Mouse (Mus musculus): Measurements from ENCODE around the gene Slc41a3.

The Slc41a3 gene

DNA sequence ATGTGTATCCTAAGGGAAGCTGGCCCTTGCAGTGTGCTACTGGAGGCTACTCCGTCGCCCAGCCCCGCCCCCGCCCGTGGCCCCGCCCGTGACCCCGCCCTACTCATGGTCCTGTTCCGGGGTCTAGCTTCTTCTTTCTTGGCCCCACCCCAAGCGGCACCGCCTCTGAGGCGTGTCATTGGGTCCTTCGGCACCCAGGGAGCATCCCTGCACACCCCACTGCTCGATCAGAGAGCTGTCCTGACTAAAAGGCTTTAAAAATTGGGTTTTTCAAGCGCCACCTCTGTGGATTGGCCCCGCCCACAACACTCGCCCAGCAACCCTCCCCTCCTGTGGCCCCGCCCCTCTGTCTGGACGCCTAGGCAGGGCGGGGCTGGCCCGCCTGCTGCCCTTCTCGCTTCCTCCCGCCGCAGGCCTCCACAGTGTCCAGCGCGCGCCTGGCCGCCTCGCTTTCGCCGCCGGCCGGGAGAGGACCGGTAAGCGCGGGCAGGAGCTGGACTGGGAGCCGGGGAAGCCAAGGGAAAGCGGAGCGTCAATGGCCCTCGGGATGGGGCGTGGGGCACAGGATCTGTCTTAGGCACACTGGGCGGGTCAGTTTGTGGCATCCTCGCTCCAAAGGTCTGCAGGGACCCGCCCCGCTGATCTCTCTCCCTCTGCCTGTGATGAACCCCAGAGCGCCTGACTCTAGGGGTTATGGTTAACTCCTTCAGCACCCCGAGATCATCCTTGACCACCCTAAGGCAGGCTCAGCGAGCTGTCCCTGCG lies at the start of gene Slc41a3:
Gene Slc41a3 (plus strand): TSS at position 193 of the 765 bp plus-strand sequence.
- DNase-seq = peak; percentile 86 to 90

DNA sequence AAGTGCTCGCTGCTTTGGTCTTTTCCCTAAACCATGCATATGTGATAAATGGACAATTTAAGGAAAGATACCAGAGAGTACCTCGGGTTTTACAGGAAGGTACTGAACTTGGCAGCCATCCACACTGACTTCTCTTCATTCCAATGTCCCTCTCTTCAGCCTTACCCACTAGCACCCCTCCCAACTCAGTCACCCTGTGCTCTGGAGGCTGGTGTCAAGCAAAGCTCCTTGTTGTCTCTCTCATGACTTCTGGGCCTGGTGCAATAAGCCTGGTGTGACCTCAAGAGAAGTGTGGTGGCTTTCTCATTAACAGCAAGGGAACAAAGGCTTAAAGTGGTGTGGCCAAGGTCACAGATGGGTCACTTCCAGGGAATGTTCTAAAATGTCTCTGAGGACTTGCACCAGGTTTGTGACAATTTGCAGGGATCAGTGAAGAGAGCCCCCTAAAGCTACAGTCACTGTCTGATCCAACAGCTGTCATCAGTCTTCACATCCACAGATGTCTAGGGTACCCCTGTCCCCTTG lies 47.9 kb upstream of the Slc41a3 start:
- DNase-seq = no peak

DNA sequence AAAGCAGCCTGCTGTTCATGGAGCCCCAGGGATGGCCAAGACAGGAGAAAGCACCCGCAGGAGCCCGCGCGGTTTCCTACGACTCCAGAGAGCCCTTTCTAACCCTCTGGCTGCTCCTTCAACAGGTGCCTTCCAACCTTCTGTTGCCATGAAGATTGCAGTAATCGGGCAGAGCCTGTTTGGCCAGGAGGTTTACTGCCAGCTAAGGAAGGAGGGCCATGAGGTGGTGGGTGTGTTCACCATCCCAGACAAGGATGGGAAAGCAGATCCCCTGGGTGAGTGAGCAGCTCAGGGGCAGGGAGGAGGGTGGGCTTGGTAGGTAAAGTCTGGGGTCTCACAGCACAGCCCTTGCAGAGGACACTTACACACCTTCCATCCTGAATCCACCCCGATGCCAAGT lies 47.4 kb upstream of the Slc41a3 start:
- no peak for DNase-seq

DNA sequence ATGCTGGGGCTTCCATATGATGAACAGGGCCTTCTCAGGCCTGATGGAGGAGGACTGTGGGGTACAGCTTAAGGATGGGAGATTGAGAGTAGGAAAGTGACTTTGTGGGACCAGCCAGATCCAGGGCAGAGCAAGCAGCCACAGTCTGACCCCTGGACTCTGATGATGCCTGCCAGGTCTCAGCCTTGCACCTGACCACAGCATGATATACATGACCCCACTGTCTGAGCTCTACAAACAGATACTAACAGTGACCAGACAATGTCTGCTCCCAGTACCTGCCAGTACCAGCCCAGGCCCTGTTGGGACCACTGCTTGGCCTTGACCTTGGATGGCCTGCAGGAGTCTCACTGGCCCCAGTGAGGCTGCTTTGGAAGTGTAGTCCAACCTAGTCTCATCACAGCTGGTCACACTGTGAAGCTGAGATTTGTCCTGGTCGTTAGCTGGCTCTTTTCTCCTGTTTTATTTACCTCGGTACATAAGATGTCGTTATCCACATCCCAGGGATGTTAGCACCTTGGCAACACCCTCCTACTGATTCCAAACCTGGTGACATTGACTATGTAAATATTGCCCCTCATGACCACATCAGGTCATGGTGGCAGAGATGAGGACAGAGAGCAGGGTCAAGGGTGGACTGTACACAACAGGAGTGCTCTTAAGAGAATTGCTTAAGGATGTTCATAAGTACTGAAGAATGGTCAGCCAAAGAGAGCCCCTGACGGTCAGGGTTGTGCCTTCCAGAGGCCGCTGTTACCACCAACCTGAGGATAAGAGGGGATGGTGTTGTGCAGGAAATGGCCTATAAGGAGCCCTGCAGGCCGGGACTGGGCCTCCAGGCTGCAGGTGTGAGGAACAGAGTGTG lies 46.5 kb upstream of the Slc41a3 start:
- DNase-seq = no peak

DNA sequence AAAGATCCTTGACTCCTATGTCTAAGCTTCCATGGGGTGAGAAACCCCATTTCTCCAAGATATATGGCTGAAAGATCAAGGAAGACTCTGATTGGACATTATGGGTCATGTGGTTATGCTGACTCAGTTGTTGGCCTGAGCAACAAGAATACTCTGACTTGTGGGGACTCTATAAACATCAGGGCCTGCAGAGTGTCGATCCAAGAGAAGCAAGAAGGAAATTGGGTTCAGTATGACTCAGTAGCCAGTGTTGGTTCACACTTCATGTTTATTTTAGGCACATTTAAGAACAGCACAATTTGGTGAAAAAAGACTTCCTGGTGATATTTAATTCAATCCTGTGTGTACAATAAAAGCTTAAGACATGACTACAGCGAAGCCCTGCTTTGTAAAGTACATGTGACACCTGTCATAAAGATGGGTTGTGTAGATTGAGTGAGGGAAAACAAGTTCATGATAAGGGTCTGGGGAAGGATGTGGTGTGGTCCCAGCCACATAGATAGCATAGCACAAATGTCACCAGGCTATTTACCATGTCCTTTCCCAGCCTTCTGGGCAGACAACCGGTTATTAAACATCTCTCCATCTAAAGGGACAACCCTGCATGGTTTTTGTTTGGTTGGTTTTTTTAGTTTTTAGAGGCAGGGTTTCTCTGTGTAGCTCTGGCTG lies 44.0 kb upstream of the Slc41a3 start:
- DNase-seq = no peak

DNA sequence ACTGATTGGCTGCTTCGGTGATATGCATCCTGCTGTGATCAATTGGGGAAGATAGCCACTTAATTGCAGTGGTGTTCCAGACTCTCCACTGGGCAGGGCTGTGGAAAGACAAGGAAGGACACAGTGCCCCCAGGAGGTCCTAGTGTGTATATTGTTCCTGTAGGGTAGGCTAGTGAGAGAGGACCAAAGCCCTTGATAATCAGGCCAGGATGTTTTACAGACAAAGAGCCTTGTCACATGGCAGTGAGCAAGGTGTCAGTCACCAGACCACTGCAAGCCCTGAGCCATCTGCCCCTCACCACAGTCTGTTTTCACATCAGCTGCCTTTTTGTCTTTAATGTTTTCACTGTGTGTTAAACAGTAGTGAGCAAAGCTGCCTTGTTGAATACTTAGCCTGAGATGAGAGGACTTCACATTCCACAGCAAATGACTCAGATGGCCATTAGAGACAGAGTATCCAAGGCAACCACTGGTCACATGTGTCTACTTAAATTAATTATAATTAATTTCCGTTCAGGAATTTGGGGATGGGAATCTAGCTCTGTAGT lies 43.2 kb upstream of the Slc41a3 start:
- DNase-seq = no peak

DNA sequence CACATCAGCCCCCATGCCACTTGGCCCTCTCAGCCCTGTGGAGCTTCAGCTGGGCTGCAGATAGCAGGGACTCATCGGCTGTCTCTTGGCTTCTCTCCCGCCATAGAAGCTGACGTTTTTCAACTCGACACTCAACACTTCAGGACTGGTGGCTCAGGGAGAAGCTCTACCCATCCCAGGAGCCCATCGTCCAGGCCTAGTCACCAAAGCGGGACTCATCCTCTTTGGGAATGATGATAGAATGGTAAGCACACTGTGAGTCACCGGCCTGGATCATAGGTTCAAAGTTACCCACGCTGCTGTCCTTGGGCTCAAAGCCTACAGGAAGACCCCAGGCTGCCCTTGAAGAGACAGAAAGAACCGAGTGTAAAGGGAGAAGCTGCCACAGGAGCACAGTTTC lies 40.3 kb upstream of the Slc41a3 start:
- no peak for DNase-seq

DNA sequence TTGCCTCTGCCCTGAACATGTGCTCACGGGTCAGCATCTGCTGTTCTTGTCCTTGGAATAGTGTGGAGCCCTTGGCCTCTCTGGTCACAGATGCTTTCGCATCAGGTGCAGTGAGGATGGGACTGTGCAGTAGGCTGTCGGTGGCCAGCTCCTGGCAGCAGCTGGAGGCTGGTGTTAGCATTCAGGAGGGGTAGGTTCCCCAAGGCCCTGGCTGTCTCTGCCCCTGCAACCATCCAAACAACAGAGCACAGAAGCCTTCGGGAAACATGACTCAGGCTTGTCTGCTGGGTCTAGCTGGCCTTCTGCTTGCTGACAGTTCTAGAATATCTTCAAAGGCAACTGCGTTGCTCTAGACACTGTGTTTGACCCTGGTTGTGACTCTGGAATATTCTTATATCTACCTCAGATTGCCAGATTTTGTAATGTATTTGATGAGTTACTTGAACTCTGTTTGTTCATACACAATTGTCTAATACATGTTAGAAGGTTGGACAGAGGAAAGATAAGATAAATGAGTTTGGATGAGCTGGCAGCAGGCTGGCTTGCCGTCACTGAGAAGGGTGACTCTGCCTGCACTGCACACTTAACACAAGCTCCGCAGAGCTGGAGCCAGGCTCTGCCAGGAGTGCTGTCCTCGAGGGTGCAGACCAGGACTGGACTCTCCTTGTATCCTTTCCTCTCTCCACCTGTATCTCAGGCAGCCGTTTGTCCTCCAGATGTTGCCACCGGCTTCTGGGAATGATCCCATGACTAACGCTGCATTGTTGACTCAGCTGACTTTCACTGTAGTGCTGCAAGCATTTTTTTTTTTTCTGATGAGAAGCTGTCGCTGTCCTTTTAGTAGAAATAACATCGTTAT lies 38.9 kb upstream of the Slc41a3 start:
- DNase-seq = no peak

DNA sequence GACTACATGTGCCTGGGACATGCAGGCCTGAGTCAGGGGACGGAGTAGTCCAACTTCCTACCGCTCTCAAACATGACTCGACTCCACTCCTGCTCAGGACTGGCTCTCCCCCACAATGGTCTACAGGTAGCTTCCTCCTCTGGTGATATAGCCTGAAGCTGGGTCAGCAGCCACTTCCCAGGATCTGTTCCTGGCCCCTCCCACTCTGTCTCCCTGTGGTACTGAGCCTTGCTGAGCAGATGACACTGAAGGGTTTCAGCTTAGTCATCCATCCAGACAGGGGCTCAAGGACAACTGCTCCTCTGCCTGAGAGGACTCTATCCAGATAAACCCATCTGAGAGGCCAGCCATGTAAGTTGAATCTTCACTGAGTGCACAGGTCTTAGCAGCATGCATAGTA lies 37.0 kb upstream of the Slc41a3 start:
- no peak for DNase-seq

DNA sequence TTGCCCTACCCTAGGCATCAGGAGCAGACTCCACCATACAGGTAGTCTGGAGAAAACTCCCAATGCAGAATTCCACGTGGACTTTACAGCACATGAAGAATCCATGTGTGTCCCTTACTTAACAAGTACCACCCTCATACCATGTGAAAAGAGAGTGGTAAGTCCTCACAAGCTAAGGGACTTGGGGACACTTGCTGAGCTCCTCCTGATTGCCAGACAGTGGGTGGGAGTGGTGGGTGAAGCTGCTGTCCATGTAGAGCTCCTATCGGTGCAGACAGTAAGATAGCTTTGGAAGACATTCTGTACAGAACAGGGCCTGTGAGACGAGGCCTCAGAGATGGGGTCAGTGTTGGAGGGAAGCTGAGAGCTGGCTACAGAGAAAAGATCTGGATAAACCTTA lies 36.6 kb upstream of the Slc41a3 start:
- DNase-seq = no peak

DNA sequence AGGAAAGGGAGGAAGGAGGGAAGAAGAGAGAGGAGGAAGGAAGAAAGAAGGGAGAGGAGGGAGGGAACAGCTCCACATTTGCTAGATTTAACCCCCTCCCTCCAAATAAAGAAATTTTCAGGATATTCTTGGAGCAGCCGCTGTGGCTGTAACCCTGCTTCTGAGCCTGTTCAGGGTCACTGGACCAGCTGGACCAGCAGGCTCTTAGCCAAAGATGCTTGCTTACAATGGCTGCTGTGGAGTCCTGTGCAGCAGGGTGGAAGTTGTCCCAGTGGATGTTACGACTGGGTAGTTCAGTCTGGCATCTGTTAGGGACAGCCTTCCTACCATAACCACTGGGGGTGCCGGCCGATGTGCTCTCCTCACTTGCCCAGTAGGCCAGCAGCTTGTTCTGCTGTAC lies 35.8 kb upstream of the Slc41a3 start:
- DNase-seq = no peak

DNA sequence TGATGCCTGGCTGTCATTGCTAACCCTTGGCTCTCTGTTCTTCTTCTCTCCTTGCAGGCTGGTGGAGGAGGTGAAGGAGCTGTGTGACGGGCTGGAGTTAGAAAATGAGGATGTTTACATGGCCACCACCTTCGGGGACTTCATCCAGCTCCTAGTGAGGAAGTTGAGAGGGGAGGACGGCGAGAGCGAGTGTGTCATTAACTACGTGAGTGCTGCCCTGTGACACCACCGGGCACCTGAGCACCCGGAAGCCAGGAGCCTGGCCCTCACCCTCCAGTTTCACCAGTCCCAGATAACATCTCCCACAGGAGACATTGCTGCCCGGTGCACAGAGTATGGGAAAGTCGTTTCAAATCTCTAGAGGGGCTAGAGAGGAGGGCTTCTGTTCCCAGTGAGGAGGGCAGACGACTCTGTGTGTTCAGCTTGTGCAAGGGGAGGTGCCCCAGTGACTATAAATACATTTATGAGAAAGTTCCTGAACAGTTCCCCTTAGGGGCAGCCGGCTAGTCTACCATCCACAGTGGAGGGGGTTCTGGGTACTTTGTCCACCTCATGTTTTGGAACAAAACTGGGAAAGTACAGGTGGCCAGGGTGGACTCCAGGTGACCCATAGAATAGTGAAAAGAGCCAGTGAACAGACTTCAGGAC lies 34.7 kb upstream of the Slc41a3 start:
- no peak for DNase-seq

DNA sequence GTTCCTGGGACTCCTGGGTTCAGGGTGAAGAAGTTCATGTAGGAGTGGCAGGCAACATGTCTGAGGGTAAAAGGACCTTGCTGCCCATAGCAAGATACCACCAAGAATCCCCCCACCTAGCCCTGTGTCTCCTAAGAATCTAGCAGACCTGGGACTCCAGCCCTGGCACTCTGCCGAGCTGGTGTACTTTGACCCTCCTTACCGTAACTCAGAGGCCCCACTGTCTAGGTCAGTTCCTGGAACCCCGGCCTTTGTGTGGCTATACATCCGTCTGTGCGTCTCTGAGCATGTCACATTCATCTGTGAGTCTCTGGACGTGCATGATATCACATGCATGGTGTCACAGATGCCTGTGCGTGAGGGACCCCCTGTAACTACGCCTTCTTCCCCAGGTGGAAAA lies 34.1 kb upstream of the Slc41a3 start:
- DNase-seq = no peak

DNA sequence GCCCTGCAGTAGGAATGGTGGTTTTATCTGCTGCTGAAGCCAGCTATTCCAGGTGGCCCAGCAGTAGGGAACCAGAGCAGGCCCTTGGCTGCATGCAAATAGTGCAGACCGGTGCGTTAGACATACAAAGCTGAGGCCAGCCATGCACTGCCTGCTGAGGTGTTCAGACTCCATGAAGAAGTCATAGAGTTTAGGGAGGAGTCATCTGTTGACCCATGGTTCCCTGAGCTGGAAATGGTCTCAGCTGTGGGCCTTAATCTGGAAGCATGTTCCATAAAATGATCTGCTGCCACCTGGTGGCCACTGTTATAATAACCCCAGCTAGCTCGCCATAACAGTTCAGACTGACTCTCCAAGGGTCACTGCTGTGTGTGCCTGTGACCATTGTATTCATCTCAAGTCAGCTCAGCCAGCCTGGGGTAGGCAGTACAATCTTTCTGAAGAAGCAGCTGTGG lies 29.2 kb upstream of the Slc41a3 start:
- peak; percentile 82 to 90 for DNase-seq

DNA sequence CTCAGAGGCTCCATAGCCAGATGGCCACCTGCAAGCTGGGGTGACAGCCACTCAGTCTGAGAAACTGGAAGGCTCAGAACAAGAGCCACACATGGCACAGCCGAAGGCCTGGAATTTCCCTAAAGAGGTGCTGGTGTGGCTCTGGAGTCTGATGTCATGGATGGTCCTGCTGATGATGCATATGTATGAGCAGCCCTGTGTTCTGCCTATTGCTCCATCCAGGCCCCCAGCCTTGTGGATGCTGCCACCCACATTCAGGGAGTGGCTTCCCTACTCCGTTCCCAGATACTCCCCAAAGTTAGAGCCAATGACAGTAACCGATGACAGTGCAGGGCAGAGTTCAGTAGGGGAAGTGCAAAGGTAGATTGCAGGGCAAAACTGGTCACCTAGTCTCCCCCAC lies 26.4 kb upstream of the Slc41a3 start:
- DNase-seq = no peak

DNA sequence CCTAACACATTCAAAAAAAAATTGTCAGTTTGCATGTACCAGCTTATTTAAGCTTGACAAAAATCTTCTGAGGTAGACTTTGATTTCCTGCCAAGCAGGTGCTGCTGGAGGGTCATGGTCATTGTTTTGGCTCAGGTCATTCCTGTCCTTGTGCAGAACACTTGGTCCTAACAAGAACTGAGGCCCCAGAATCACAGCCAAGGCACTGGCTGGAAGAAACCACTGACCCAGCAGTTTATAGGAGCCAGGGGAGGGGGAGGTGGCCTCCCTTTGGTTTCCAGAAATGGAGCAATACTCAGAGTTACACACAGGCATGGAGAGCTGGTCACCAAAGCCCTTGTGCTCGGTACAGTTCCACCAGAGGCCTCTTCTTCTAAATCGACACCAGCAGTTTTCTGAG lies 22.2 kb upstream of the Slc41a3 start:
- no peak for DNase-seq

DNA sequence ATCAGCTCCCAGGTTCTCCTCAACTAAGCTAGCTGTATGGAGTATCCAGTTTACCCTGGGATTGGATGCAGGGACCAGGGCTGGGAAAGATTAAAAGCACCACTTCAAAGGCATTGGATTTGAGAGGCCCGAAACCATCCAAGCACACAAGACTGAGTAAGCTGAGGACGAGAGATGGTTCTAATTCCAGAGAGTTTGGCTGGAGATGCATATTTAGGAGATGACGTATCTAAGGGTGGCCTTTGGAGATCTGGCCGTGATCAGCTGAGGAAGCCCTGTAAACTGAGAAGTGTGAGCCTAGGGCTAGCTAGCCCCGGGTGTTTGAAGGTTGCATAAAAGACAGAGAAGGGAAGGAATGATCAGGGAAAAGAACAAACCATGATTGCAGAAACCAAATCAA lies 16.4 kb upstream of the Slc41a3 start:
- no peak for DNase-seq

DNA sequence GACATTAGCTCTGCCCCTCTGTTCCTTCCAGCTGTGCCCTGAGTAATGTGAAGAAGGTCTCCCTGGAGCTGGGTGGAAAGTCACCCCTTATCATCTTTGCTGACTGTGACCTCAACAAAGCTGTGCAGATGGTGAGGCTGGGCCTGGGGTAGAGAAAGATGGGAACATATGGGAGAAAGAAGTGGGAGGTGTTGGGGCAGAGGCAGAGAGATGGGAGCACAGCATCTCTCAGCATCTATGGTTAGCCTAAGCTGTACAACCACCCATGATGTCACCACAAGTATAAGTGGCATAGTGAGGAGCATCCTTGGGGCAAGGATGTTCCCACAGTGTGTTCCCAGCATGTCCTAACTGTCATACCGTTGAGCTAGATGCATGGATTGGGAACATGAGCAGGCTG lies 13.8 kb upstream of the Slc41a3 start:
- DNase-seq = no peak

DNA sequence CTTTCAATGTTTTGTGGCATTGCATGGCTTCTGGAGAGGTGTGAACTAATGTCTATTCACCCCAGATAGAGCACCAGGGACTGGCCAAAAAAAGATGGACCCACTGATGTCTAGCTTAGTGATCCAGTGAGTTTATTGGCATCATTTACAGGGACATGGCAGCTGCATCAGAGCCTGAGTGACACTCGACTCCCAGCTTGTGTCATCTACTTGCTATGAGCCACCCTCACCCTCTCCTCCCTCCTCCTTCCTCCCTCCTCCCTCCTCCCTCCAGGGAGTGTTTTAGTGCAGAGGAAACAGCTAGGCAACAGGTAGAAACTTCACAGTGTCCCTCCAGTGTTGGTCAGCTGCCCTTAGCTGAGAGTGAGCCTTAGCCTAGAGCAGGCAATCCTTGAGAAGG lies 9.6 kb upstream of the Slc41a3 start:
- DNase-seq = no peak

DNA sequence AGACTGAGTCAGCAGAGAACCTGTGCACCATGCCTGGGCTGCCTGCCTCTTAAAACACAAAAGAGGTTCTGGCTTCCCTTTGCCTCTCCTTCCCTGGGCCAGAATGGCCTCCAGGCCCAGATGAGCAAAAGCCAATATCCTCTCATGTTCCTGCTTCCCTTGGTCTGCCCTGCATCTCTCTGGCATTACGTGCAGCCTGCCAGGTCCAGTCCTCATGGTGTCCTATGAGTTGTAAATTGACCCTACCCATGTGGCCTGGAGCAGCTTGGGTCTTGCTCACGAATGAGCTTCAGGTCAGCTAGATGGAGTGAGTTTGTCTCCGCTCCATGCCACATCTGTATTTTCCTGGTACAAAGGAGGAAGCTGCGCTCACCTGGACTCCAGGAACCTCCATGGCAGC lies 7.5 kb upstream of the Slc41a3 start:
- no peak for DNase-seq

DNA sequence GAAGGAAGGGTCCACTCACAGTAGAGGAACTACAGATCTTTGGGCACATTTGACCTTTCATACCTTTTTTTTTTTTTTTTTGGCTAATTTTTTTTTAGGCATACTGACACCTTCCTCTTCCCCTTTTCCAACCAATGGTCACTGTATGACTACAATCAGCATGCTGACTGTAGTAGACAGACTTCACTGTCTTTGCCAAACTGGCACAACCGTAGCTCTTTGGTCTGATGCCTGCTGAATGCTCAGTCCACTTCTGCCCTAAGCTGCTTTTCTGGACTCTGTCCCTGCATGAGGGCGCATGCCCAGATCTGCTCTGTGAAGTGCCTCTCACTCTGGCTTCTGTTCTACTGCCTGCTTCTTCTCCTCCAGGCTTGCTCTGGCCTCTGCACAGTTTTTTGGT lies 6.9 kb upstream of the Slc41a3 start:
- peak; percentile 80 to 84 for DNase-seq

DNA sequence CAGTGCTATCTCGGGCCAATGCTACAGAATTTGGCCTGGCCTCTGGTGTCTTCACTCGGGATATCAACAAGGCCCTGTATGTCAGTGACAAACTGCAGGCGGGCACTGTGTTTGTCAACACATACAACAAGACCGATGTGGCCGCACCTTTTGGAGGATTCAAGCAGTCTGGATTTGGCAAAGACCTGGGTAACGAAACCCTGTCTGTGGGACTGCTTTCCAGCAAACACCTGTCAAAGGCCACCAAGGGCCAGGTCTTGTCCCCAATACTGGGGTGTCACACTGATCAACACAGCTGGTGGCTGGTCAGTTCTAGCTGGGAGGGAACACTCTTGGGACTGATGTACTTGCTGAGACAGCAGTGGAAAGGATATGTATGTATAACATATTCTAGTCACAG lies 6.3 kb upstream of the Slc41a3 start:
- DNase-seq = no peak

All from cerebellum, postnatal 36 days (tissue).